Mouse (Mus musculus) limb, embryonic 12.5 days (tissue): ENCODE measurements around the gene Rap1gds1. TPM values are rescaled to one million over a fixed set of nuclear protein-coding genes. Genes with fewer than 3 reads are reported as not detected.
A peak's percentile ranks its signal among the peaks of the same experiment; 100 is the strongest.

Source experiments
- ATAC-seq: fragments of 200-750 bp; cut with Nextera tagmentation; 2 replicates; pipeline ENCODE4 v1.8.0; 2017; ENCODE audit warnings: low read depth, moderate TSS enrichment; ENCODE audit not compliant: insufficient number of reproducible peaks, insufficient read depth, low FRiP score, low TSS enrichment
- H3K27ac ChIP-seq: fragments of 300-500 bp; sonication (generic); 2 replicates; pipeline ENCODE4 v1.5.1; 2016; ENCODE audit warnings: mild to moderate bottlenecking, moderate library complexity
- H3K27me3 ChIP-seq: fragments of 300-500 bp; sonication (generic); 2 replicates; pipeline ENCODE4 v1.6.1; 2016; ENCODE audit warnings: mild to moderate bottlenecking, moderate library complexity
- H3K36me3 ChIP-seq: fragments of 300-500 bp; sonication (generic); 2 replicates; pipeline ENCODE4 v1.6.1; 2016; ENCODE audit warnings: mild to moderate bottlenecking, moderate library complexity
- H3K4me1 ChIP-seq: fragments of 300-500 bp; sonication (generic); replicated peaks from 2 replicates; pipeline ENCODE4 v1.6.1; 2016
- H3K4me2 ChIP-seq: fragments of 300-500 bp; sonication (generic); 2 replicates; pipeline ENCODE4 v1.6.1; 2016; ENCODE audit warnings: mild to moderate bottlenecking, moderate library complexity
- H3K4me3 ChIP-seq: fragments of 300-500 bp; sonication (generic); replicated peaks from 2 replicates; pipeline ENCODE4 v1.5.1; 2016; ENCODE audit warnings: mild to moderate bottlenecking
- H3K9ac ChIP-seq: fragments of 300-500 bp; sonication (generic); replicated peaks from 2 replicates; pipeline ENCODE4 v1.6.1; 2016; ENCODE audit warnings: mild to moderate bottlenecking, moderate library complexity
- H3K9me3 ChIP-seq: fragments of 300-500 bp; sonication (generic); 2 replicates; pipeline ENCODE4 v1.6.1; 2016; ENCODE audit warnings: mild to moderate bottlenecking, moderate library complexity
- WGBS: fragments of 180-500 bp; shearing (Covaris S2); methylation state at CpG from one replicate; pipeline ENCODE4 v1.1.7; 2016; 5-methylcytosine and 5-hydroxymethylcytosine counted together
- polyA plus RNA-seq: library from polyadenylated mRNA; unstranded; fragments of >200 nt; fragmentation: Nextera tagmentation; extraction: Ambion mirVana; gene quantifications from 2 replicates; pipeline ENCODE4 v1.2.1, GENCODE M21; 2016

The Rap1gds1 gene
- polyA plus RNA-seq = 52.3 and 55.9 TPM in 2 replicates

GRCm38 (mm10) chr3:139074484-139075211 lies at the start of gene Rap1gds1:
Gene Rap1gds1, minus strand, starts transcription at chr3:139075201.
- H3K4me2 ChIP-seq = peak within 1 kb of the TSS; percentile 85
- no peaks in the 10 kb centered on the region for H3K27me3 ChIP-seq
- ATAC-seq = peak; percentile 38
- H3K4me3 ChIP-seq = peak within 1 kb of the TSS; percentile 88
- H3K4me1 ChIP-seq = peaks cover 14% of the 10 kb centered on the region; the same call in 1 of the 2 replicates
- peak within 1 kb of the TSS; percentile 92 for H3K9ac ChIP-seq
- H3K9me3 ChIP-seq = no peaks in the 10 kb centered on the region
- under 1% methylated on average over 78 of the region's 97 CpGs for WGBS
- H3K36me3 ChIP-seq = no peaks in the 10 kb centered on the region
- H3K27ac ChIP-seq = peak within 1 kb of the TSS; percentile 98

DNA sequence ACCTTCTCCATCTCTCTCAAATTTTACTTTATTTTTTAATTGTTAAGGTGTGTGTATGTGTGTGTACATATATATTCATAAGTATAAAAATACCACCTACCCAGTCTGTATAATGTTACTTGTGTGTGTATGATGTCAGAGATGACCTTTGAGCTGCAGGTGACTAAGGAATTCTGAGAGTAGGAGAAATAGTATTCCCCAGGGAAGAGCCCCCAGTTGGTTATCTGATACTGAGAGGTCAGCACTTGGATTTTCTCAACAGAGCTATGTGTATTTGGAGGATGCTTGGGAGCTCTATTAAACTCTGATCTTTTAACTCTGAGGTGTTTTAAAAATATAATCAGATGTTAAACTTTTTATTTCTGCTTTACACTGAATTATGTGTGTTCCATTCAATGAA lies 43.4 kb upstream of the Rap1gds1 start:
- Histone ChIP-seq H3K4me1 (no peaks in the 10 kb centered on the region), H3K4me3 (no peak overlapping the region), H3K9me3 (no peaks in the 10 kb centered on the region), H3K4me2 (no peak overlapping the region), H3K27me3 (no peaks in the 10 kb centered on the region), H3K36me3 (no peaks in the 10 kb centered on the region), H3K9ac (no peak overlapping the region), H3K27ac (no peak overlapping the region)
- no peak for ATAC-seq

DNA sequence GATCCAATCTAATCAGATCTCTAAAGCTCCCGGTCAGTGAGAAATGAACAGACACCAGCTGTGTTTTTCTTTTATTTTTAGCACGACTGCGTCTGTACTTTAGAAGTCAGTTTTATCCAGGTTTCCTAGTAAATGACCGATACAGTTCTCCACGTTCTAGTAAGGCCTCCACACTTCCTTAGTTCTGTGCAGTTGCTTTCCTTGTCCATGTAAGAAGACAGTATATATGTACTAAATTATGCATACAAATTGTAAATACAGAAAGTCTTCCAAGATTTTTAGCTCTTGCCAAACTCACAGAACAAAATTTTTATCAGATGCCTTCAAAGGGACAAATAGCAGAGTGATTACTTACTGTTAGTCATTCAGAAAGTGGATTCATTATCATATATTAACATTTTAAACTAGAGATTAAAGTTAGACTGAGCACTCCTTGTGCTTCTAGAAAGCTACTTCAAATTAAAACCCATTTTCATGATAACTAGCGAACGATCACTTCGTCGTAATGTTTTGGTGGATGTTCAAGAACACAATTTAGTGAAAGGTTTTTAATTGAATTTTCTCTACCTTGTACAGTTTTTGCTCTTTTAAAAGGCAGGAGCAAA lies 41.8 kb upstream of the Rap1gds1 start:
- no peak for ATAC-seq
- Histone ChIP-seq H3K4me2 (no peak overlapping the region), H3K4me1 (no peaks in the 10 kb centered on the region), H3K9ac (no peak overlapping the region), H3K9me3 (no peaks in the 10 kb centered on the region), H3K4me3 (no peak overlapping the region), H3K36me3 (no peaks in the 10 kb centered on the region), H3K27me3 (no peaks in the 10 kb centered on the region), H3K27ac (no peak overlapping the region)
- WGBS = 85% methylated on average over 9 of the region's 9 CpGs

DNA sequence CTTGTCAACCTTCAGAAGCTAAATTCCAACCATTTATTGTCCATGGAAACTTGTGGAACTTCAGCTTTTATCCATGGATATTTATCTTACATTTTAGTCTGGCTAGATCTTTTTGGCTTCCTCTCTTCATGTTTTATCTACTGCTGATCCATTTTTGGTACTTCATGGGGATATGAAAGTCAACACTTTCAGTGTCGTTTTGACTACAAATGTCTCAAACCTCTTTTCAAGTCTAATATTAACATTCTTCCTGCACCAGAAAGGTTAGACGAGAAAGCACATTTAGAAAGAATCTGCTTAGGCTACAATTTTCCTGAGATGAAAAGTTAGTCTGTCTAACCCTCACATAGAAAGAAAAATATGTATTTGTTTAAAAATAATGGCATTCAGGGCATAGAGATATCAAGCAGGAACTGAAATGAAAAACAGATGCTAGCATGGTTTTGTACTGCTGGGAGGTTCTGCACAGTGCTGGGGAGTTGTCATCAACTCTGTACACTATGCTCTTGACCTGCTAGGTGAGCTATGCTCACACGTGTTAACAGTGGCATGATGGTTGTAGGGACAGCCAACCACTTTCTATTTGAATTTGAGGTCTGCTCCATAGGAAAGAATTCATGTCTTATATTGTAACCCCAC lies 37.5 kb upstream of the Rap1gds1 start:
- H3K4me1 ChIP-seq = no peaks in the 10 kb centered on the region
- 65% methylated on average over 3 of the region's 3 CpGs for WGBS
- no peak overlapping the region for H3K9ac ChIP-seq
- no peak overlapping the region for H3K27ac ChIP-seq
- no peaks in the 10 kb centered on the region for H3K36me3 ChIP-seq
- H3K9me3 ChIP-seq = no peaks in the 10 kb centered on the region
- no peak overlapping the region for H3K4me2 ChIP-seq
- no peak overlapping the region for H3K4me3 ChIP-seq
- no peak for ATAC-seq
- H3K27me3 ChIP-seq = no peaks in the 10 kb centered on the region

DNA sequence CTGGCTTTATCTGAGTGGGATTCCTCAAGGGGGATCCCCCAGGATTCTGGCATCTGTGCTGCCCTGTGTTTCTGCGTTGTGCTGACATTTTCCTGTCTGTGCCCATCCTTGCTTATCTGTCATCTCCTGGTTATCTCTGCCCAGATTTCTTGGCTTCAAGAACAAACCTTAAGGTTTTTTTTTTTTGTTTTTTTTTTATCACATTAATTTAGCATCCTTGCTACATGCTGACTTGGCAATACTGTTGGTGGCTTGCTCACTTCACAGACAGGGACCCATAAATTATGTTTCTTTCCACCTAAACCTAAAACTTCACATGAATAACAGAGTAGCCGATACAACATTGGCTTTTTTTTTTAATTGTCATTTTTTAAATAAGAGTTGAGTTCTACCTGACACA lies 36.9 kb upstream of the Rap1gds1 start:
- Histone ChIP-seq H3K27ac (no peak overlapping the region), H3K36me3 (no peaks in the 10 kb centered on the region), H3K9ac (no peak overlapping the region), H3K27me3 (no peaks in the 10 kb centered on the region), H3K9me3 (no peaks in the 10 kb centered on the region), H3K4me3 (no peak overlapping the region), H3K4me2 (no peak overlapping the region), H3K4me1 (no peaks in the 10 kb centered on the region)
- no peak for ATAC-seq
- WGBS = 89% methylated on average over 2 of the region's 2 CpGs

DNA sequence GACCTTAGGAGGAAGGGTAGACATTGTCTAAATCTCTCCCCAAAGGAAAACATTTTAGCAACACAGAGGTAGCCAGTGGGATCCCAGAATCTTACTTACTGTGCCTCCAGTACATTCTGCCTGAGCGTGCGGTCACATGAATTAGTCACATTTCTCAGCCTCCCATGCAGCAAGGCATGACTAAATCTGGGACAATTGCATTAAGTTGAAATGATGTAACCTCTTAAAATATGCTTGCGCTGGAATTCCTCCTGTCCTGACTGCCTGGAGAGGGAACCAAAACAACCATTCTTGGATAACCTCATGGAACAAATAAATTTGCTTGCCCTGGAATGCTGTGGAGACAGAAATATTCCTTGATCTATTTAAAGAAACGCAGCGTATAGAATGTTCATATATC lies 33.2 kb upstream of the Rap1gds1 start:
- Histone ChIP-seq H3K9ac (no peak overlapping the region), H3K27ac (no peak overlapping the region), H3K4me2 (no peak overlapping the region), H3K36me3 (no peaks in the 10 kb centered on the region), H3K9me3 (no peaks in the 10 kb centered on the region), H3K4me3 (no peak overlapping the region), H3K27me3 (no peaks in the 10 kb centered on the region), H3K4me1 (no peaks in the 10 kb centered on the region)
- WGBS = 92% methylated on average over 5 of the region's 5 CpGs
- no peak for ATAC-seq

DNA sequence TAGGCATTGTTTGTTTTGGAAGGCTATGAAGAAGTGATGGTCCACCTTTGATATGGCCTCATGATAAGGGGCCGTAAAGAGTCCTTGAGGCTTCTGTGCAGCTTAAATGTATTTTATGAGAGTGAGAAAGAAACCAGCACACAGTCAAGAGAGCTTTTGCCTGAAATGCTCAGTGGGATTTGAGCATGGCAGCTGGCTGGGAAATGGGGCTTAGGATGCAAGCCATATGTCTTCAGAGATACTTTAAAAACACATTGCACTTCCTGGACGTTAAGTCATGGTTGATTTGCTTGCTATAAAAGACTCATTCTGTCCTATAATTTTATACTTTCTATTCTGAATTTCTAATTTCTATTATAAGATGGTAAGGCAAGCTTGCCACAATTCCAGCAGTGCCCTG lies 28.9 kb upstream of the Rap1gds1 start:
- no peaks in the 10 kb centered on the region for H3K9me3 ChIP-seq
- 74% methylated on average over 2 of the region's 2 CpGs for WGBS

GRCm38 (mm10) chr3:139103346-139103745 lies 28.3 kb upstream of the Rap1gds1 start:
- no peaks in the 10 kb centered on the region for H3K9me3 ChIP-seq
- WGBS = 76% methylated on average over 3 of the region's 3 CpGs
- H3K9ac ChIP-seq = no peak overlapping the region
- H3K4me1 ChIP-seq = no peaks in the 10 kb centered on the region
- no peak overlapping the region for H3K4me2 ChIP-seq
- no peak for ATAC-seq
- no peaks in the 10 kb centered on the region for H3K27me3 ChIP-seq
- no peaks in the 10 kb centered on the region for H3K36me3 ChIP-seq
- no peak overlapping the region for H3K27ac ChIP-seq
- H3K4me3 ChIP-seq = no peak overlapping the region

More for the DNA sequence above, 28.9 kb upstream of the Rap1gds1 start:
- no peak overlapping the region for H3K9ac ChIP-seq
- H3K27me3 ChIP-seq = no peaks in the 10 kb centered on the region
- no peak overlapping the region for H3K27ac ChIP-seq
- no peak overlapping the region for H3K4me3 ChIP-seq
- H3K4me1 ChIP-seq = no peaks in the 10 kb centered on the region
- H3K4me2 ChIP-seq = no peak overlapping the region
- ATAC-seq = no peak
- H3K36me3 ChIP-seq = no peaks in the 10 kb centered on the region

GRCm38 (mm10) chr3:139101941-139102340 lies 26.9 kb upstream of the Rap1gds1 start:
- no peak for ATAC-seq

GRCm38 (mm10) chr3:139099284-139099683 lies 24.3 kb upstream of the Rap1gds1 start:
- H3K36me3 ChIP-seq = no peaks in the 10 kb centered on the region
- no peaks in the 10 kb centered on the region for H3K4me1 ChIP-seq
- no peak overlapping the region for H3K9ac ChIP-seq
- no peak for ATAC-seq
- WGBS = 95% methylated on average over 5 of the region's 5 CpGs
- H3K27me3 ChIP-seq = no peaks in the 10 kb centered on the region
- no peaks in the 10 kb centered on the region for H3K9me3 ChIP-seq
- no peak overlapping the region for H3K4me3 ChIP-seq
- H3K27ac ChIP-seq = no peak overlapping the region
- no peak overlapping the region for H3K4me2 ChIP-seq

More at GRCm38 (mm10) chr3:139101941-139102340, 26.9 kb upstream of the Rap1gds1 start:
- WGBS = 81% methylated on average over 1 of the region's 1 CpGs
- no peak overlapping the region for H3K4me2 ChIP-seq
- no peak overlapping the region for H3K27ac ChIP-seq
- H3K36me3 ChIP-seq = no peaks in the 10 kb centered on the region
- no peaks in the 10 kb centered on the region for H3K4me1 ChIP-seq
- H3K27me3 ChIP-seq = no peaks in the 10 kb centered on the region
- no peak overlapping the region for H3K9ac ChIP-seq
- H3K9me3 ChIP-seq = no peaks in the 10 kb centered on the region
- no peak overlapping the region for H3K4me3 ChIP-seq

GRCm38 (mm10) chr3:139095894-139096293 lies 20.9 kb upstream of the Rap1gds1 start:
- Histone ChIP-seq H3K9me3 (peaks cover 11% of the 10 kb centered on the region; the same call in 1 of the 2 replicates), H3K27ac (no peak overlapping the region), H3K36me3 (no peaks in the 10 kb centered on the region), H3K4me1 (no peaks in the 10 kb centered on the region), H3K4me3 (no peak overlapping the region), H3K9ac (no peak overlapping the region), H3K27me3 (no peaks in the 10 kb centered on the region), H3K4me2 (no peak overlapping the region)
- WGBS = 91% methylated on average over 7 of the region's 7 CpGs
- no peak for ATAC-seq
